ENCODE assay signal across 18 mouse cellular contexts in genomic region chr16:27926361-27926651, GRCm38 (mm10).
A peak's percentile ranks its signal among the peaks of the same experiment; 100 is the strongest.
DNase-seq lines count a peak whose midpoint lies in the region; ATAC-seq lines count a peak whose summit lies in the region.
"Had no signal": no experiment of that assay in that cellular context is flagged by ENCODE, and none has a peak within 500 bp of the region (broad histone marks: within the 10 kb centered on the region; RNA-seq: fewer than 3 reads in every experiment).

No protein-coding gene starts in this region.

- DNase-seq in embryonic facial prominence, embryonic 14.5 days (ENCODE audit: low spot score): peak; percentile 6
- DNase-seq in embryonic facial prominence, embryonic 10.5 days (ENCODE audit: low spot score): no peak
- DNase-seq in kidney, postnatal 14 days: peak; percentile 6
- DNase-seq in kidney, adult 8-10 months: no peak
- peak; percentile 39 for DNase-seq in embryo, embryonic 11 days
- DNase-seq in hindlimb bud, embryonic 11.5 days (ENCODE audit: extremely low spot score, low read depth, low spot score): peak; percentile 35
- DNase-seq in lung, adult 18-20 months: no peak
- DNase-seq: B cell, adult 2 months; cerebellum, postnatal 14 days; gastrocnemius, postnatal 36 days; heart, postnatal 36 days; spleen, adult 18-20 months had no signal

- no peaks in the 10 kb centered on the region for H3K4me1 ChIP-seq in embryonic facial prominence, embryonic 14.5 days (ENCODE audit: control insufficient read depth, insufficient read depth, low read length)
- no peaks in the 10 kb centered on the region for H3K4me1 ChIP-seq in embryonic facial prominence, embryonic 10.5 days
- H3K4me1 ChIP-seq: embryonic facial prominence, embryonic 15.5 days; midbrain, embryonic 10.5 days; stomach, embryonic 15.5 days had no signal

- H3K4me2 ChIP-seq in embryonic facial prominence, embryonic 14.5 days (ENCODE audit: low read depth, low read length): no peak overlapping the region
- H3K4me2 ChIP-seq: embryonic facial prominence, embryonic 15.5 days; heart, embryonic 11.5 days; stomach, embryonic 15.5 days had no signal

- no peak for ATAC-seq in embryonic facial prominence, embryonic 14.5 days (ENCODE audit: low read depth)

- no peak overlapping the region for H3K9ac ChIP-seq in embryonic facial prominence, embryonic 14.5 days (ENCODE audit: low read depth, low read length)
- H3K9ac ChIP-seq: embryonic facial prominence, embryonic 15.5 days; liver, embryonic 14.5 days; stomach, embryonic 15.5 days had no signal

- no peak overlapping the region for H3K4me3 ChIP-seq in embryonic facial prominence, embryonic 14.5 days (ENCODE audit: low read depth, low read length)
- H3K4me3 ChIP-seq in embryonic facial prominence, embryonic 10.5 days: no peak overlapping the region
- H3K4me3 ChIP-seq: embryonic facial prominence, embryonic 15.5 days; layer of hippocampus, adult 2 months; midbrain, embryonic 10.5 days; stomach, embryonic 15.5 days had no signal

- no peaks in the 10 kb centered on the region for H3K36me3 ChIP-seq in embryonic facial prominence, embryonic 14.5 days (ENCODE audit: control insufficient read depth, insufficient read depth, low read length)
- no peaks in the 10 kb centered on the region for H3K36me3 ChIP-seq in embryonic facial prominence, embryonic 10.5 days (replicated peaks)
- H3K36me3 ChIP-seq: embryonic facial prominence, embryonic 15.5 days; midbrain, embryonic 10.5 days; stomach, embryonic 15.5 days had no signal

- 46% methylated on average over 1 of the region's 1 CpGs for WGBS in embryonic facial prominence, embryonic 14.5 days
- WGBS in embryonic facial prominence, embryonic 10.5 days: 54% methylated on average over 1 of the region's 1 CpGs

- no peaks in the 10 kb centered on the region for H3K9me3 ChIP-seq in embryonic facial prominence, embryonic 14.5 days (ENCODE audit: control insufficient read depth, low read length)
- H3K9me3 ChIP-seq in embryonic facial prominence, embryonic 10.5 days: no peaks in the 10 kb centered on the region
- H3K9me3 ChIP-seq: embryonic facial prominence, embryonic 15.5 days; midbrain, embryonic 10.5 days; stomach, embryonic 15.5 days had no signal

- no peak overlapping the region for H3K27ac ChIP-seq in embryonic facial prominence, embryonic 14.5 days (replicated peaks; ENCODE audit: low read depth, low read length)
- no peak overlapping the region for H3K27ac ChIP-seq in embryonic facial prominence, embryonic 10.5 days (replicated peaks)
- H3K27ac ChIP-seq: embryonic facial prominence, embryonic 15.5 days; layer of hippocampus, adult 2 months; liver, embryonic 14.5 days; midbrain, embryonic 10.5 days; stomach, embryonic 15.5 days had no signal

- no peaks in the 10 kb centered on the region for H3K27me3 ChIP-seq in embryonic facial prominence, embryonic 14.5 days (replicated peaks; ENCODE audit: control insufficient read depth, insufficient read depth, low read length)
- no peaks in the 10 kb centered on the region for H3K27me3 ChIP-seq in embryonic facial prominence, embryonic 10.5 days (replicated peaks; ENCODE audit: low read depth, poor library complexity, severe bottlenecking)
- H3K27me3 ChIP-seq: embryonic facial prominence, embryonic 15.5 days; stomach, embryonic 15.5 days had no signal

Comparison
In these comparisons a context has a peak if more than half of its experiments do, and no peak if none do; other contexts are left out.
1. DNase-seq: peak in embryonic facial prominence, embryonic 14.5 days (single experiment), kidney, postnatal 14 days (single experiment), embryo, embryonic 11 days (single experiment) and hindlimb bud, embryonic 11.5 days (single experiment); none in embryonic facial prominence, embryonic 10.5 days (single experiment), kidney, adult 8-10 months (0 of 2) and lung, adult 18-20 months (0 of 2).